Mouse (Mus musculus): Measurements from ENCODE around the gene Alg10b. TPM values are rescaled to one million over a fixed set of nuclear protein-coding genes. Genes with fewer than 3 reads are reported as not detected.

Alg10b gene
- polyA plus RNA-seq, 1 experiment from 2014 or later, result 44.4 TPM

Small RNAs within 50 kb of the gene (microRNA-seq; reads per million reads assigned to microRNA genes)
- 0.93 reads per million for gene Mir7648

Data from hindbrain, embryonic 13.5 days (tissue).